Mouse (Mus musculus) midbrain, embryonic 16.5 days (tissue): Measurements from ENCODE around the gene Fgfr2. TPM values are rescaled to one million over a fixed set of nuclear protein-coding genes. Genes with fewer than 3 reads are reported as not detected.

ENCODE experiments used
- ATAC-seq: fragments of 200-750 bp; cut with Nextera tagmentation; 2 replicates; pipeline ENCODE4 v1.8.0; 2017; ENCODE audit warnings: moderate TSS enrichment
- H3K27ac ChIP-seq: fragments of 300-500 bp; sonication (generic); 2 replicates; pipeline ENCODE4 v1.5.1; 2014; ENCODE audit warnings: mild to moderate bottlenecking, low read length, mixed read lengths
- H3K27me3 ChIP-seq: fragments of 300-500 bp; sonication (generic); 2 replicates; pipeline ENCODE4 v1.6.1; 2014; ENCODE audit warnings: low read depth, low read length, mixed read lengths; ENCODE audit not compliant: control insufficient read depth, insufficient read depth
- H3K36me3 ChIP-seq: fragments of 300-500 bp; sonication (generic); 2 replicates; pipeline ENCODE4 v1.6.1; 2014; ENCODE audit warnings: mild to moderate bottlenecking, low read length, moderate library complexity, mixed read lengths; ENCODE audit not compliant: control insufficient read depth, insufficient read depth
- H3K4me1 ChIP-seq: fragments of 300-500 bp; sonication (generic); 2 replicates; pipeline ENCODE4 v1.6.1; 2014; ENCODE audit warnings: mild to moderate bottlenecking, low read length, mixed read lengths; ENCODE audit not compliant: control insufficient read depth, insufficient read depth
- H3K4me2 ChIP-seq: fragments of 300-500 bp; sonication (generic); 2 replicates; pipeline ENCODE4 v1.6.1; 2014; ENCODE audit warnings: mild to moderate bottlenecking, low read length, mixed read lengths
- H3K4me3 ChIP-seq: fragments of 300-500 bp; sonication (generic); 2 replicates; pipeline ENCODE4 v1.5.1; 2014; ENCODE audit warnings: low read depth, mild to moderate bottlenecking, low read length, moderate library complexity, mixed read lengths
- H3K9ac ChIP-seq: fragments of 300-500 bp; sonication (generic); 2 replicates; pipeline ENCODE4 v1.6.1; 2014; ENCODE audit warnings: low read depth, low read length, mixed read lengths
- H3K9me3 ChIP-seq: fragments of 300-500 bp; sonication (generic); replicated peaks from 2 replicates; pipeline ENCODE4 v1.6.1; 2014; ENCODE audit warnings: mild to moderate bottlenecking, low read length, mixed read lengths; ENCODE audit not compliant: control insufficient read depth, poor library complexity, severe bottlenecking
- WGBS: fragments of 180-500 bp; shearing (Covaris S2); extraction: QIAGEN DNeasy Blood & Tissue Kit; methylation state at CpG from one replicate; pipeline ENCODE4 v1.1.7; 2014; 5-methylcytosine and 5-hydroxymethylcytosine counted together
- polyA plus RNA-seq: library from polyadenylated mRNA; unstranded; fragments of >200 nt; fragmentation: Nextera tagmentation; extraction: Ambion mirVana; gene quantifications from 2 replicates; pipeline ENCODE4 v1.2.1, GENCODE M21; 2015

Fgfr2 gene
- polyA plus RNA-seq, 1 experiment from 2014 or later = 23.8 TPM

DNA sequence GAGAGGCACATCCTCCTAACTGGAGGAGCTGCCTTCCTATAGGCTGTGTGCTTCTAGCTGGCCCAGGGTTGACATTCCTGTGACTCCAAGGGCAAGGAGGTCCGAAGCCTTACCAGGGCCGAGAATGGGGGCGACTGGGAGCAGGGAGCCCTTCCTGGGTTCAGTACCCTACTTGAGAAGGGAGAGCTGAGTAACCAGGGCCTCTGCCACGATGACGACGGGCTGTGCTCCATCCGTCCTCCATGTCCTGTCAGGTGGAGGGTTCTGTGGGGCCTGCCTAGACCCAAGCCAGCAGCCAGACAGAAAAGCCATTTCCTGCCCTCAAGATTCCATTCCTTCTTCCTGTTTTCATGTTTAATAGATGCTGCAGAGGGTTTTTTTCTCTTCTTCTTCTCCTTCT is 463.5 kb downstream of the Fgfr2 start:
- Histone ChIP-seq H3K27ac (no peak overlapping the region), H3K9ac (no peak overlapping the region), H3K4me1 (no peaks in the 10 kb centered on the region), H3K4me2 (no peak overlapping the region), H3K27me3 (no peaks in the 10 kb centered on the region; the same call in none of the 2 replicates), H3K4me3 (no peak overlapping the region), H3K9me3 (no peaks in the 10 kb centered on the region), H3K36me3 (no peaks in the 10 kb centered on the region)
- 73% methylated on average over 7 of the region's 7 CpGs for WGBS
- ATAC-seq = no peak

DNA sequence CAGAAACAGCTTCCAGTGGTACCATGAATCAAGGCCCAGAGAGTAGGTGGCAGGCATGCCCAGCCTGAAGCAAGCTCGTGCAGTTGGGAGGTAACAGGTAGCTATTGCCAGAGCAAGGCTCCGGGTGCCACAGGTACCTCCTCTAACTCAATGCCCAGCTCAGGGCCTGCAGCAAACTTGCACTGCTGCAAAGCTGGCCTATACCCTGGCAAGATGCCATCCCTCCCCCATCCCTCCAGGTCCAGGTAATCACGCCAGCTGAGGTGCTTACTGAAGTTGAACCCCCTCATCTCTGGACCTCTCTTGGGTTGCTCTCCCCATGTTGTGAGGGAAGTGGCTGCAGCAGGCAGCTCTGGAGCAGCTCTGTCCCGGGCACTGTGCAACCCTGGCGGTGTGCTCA is 464.5 kb downstream of the Fgfr2 start:
- WGBS = 81% methylated on average over 5 of the region's 5 CpGs
- H3K36me3 ChIP-seq = no peaks in the 10 kb centered on the region
- ATAC-seq = no peak
- H3K9me3 ChIP-seq = no peaks in the 10 kb centered on the region
- H3K4me1 ChIP-seq = no peaks in the 10 kb centered on the region
- H3K4me3 ChIP-seq = no peak overlapping the region
- H3K4me2 ChIP-seq = no peak overlapping the region
- H3K9ac ChIP-seq = no peak overlapping the region
- H3K27me3 ChIP-seq = no peaks in the 10 kb centered on the region; the same call in none of the 2 replicates
- H3K27ac ChIP-seq = no peak overlapping the region

DNA sequence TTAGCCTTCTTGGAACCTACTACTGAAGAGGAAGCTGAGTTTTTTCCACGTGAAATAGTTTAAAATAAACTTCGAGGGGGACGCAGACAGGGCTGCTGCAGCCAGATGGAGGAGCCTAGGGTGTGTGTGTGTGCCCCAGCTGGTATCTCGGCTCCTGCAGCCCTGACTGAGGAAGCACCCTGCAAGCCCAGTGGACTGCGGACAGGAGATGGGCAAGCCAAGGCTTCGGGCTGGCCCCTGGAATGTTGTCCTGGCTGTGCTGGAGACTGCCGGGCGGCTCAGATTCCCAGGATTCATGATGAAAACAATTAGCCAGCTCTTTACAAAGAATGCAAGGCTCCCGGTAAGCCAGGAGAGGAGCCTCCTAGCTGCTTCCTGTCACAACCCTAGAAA is 465.1 kb downstream of the Fgfr2 start:
- H3K36me3 ChIP-seq = no peaks in the 10 kb centered on the region
- ATAC-seq = no peak
- no peak overlapping the region for H3K9ac ChIP-seq
- no peak overlapping the region for H3K4me2 ChIP-seq
- no peaks in the 10 kb centered on the region for H3K4me1 ChIP-seq
- no peaks in the 10 kb centered on the region for H3K9me3 ChIP-seq
- no peak overlapping the region for H3K4me3 ChIP-seq
- H3K27ac ChIP-seq = 0 out of 2 replicates have a peak overlapping the region, but pooled peaks have one; percentile 6
- WGBS = 16% methylated on average over 9 of the region's 9 CpGs
- no peaks in the 10 kb centered on the region; the same call in none of the 2 replicates for H3K27me3 ChIP-seq

DNA sequence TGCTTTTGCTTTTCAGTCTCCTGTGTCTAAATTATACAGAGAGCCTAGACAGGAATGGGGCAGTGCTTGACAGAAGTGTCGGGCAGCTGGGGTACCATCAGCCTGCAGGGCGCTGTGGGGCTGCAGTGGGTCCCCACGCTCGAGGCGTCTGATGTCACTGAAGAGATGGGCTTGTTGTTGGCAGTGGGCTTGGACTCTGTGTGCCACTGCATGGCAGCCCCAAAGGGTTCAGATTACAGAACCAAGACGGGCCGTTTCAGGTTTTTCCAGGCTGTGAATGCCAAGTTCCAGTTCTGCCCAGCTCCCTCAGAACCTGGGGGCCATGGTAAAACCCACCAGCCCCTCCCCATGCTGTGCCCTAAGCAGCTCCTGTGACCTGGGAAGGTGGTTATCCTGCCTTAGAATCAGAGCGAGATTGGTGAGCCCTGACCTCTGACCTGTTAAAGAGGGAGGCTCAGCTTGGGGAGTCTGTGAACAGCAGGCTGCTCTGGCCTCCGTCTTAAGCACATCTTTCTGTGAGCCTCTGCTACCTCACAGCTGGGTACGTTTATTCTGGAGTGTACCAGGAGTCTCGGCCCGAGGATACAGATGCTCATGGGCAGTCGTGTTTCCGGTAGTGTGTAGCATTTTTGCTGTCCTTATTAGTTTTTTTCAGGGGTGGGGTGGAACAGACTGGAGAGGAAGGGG is 465.6 kb downstream of the Fgfr2 start:
- Histone ChIP-seq H3K9ac (0 out of 2 replicates have a peak overlapping the region, but pooled peaks have one; percentile 27), H3K4me1 (no peaks in the 10 kb centered on the region), H3K4me3 (no peak overlapping the region), H3K27ac (no peak overlapping the region), H3K27me3 (no peaks in the 10 kb centered on the region; the same call in none of the 2 replicates), H3K36me3 (no peaks in the 10 kb centered on the region), H3K4me2 (no peak overlapping the region), H3K9me3 (no peaks in the 10 kb centered on the region)
- WGBS = 39% methylated on average over 14 of the region's 14 CpGs
- no peak for ATAC-seq

DNA sequence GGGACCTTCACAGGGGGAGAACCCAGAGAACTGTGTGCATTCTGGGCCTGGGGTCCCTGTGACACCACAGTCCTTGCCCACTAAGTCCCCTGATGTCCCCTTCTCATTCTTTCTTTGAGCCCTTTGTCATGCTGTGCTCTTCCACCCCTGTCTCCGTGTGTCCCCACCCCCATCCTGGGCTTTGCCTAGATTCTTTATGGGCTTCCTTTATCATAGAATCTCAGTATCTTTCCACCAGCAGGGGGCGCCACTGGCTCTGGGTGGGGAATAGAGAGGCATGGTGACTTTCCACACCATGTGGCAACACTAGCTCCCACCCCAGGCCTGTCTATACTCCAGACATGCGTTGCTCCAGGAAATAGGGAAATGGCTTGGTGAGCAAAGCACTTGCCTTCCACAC is 466.6 kb downstream of the Fgfr2 start:
- WGBS = 2% methylated on average over 3 of the region's 3 CpGs
- peak; percentile 49 for ATAC-seq
- H3K4me3 ChIP-seq = no peak overlapping the region
- H3K9me3 ChIP-seq = no peaks in the 10 kb centered on the region
- no peak overlapping the region for H3K9ac ChIP-seq
- no peak overlapping the region for H3K27ac ChIP-seq
- H3K4me2 ChIP-seq = no peak overlapping the region
- no peaks in the 10 kb centered on the region for H3K36me3 ChIP-seq
- no peaks in the 10 kb centered on the region; the same call in none of the 2 replicates for H3K27me3 ChIP-seq
- H3K4me1 ChIP-seq = no peaks in the 10 kb centered on the region

DNA sequence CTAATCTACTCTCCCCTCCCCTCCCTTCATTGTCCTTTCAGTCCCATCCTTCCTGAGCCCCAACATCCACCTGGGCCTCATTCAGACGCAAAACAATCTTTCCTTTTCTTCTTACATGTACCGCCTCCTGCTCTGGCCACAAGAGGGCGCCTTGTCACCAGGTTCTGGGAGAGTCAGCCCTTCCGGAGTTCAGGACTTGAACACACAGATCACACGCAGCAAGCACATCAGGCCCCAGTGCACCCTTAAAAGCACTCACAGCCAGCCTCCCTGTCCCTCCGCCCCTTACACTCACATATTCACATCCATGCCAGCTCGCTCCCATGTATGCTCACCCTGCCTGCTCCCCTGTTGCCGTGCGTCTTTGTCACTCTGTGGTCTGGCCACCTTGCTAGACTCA is 467.1 kb downstream of the Fgfr2 start:
- 11% methylated on average over 9 of the region's 9 CpGs for WGBS
- Histone ChIP-seq H3K27me3 (no peaks in the 10 kb centered on the region; the same call in none of the 2 replicates), H3K4me1 (no peaks in the 10 kb centered on the region), H3K4me2 (no peak overlapping the region), H3K36me3 (no peaks in the 10 kb centered on the region), H3K9me3 (no peaks in the 10 kb centered on the region), H3K4me3 (no peak overlapping the region), H3K9ac (no peak overlapping the region), H3K27ac (no peak overlapping the region)
- ATAC-seq = peak; percentile 68

DNA sequence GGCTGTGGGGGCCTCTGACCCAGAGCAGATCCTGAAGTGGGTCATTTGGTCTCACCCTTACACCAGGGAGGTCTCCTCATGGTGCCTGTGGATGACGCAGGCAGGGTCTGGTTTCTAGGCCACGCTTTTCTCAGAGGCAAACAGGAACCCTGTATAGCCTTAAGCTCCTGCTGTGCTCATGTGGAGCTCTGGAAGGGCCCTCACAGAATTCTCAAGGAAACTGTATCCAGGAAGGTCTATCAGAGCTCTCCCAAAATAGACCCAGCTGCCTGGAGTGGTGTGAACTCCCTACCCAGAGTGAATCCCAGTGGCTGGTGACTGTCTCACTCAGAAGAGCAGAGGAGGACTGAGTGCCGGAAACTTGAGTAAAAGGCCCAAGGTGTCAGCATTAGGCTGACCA is 468.7 kb downstream of the Fgfr2 start:
- 72% methylated on average over 3 of the region's 3 CpGs for WGBS
- no peak overlapping the region for H3K27ac ChIP-seq
- H3K9ac ChIP-seq = no peak overlapping the region
- no peaks in the 10 kb centered on the region for H3K4me1 ChIP-seq
- no peaks in the 10 kb centered on the region; the same call in none of the 2 replicates for H3K27me3 ChIP-seq
- no peaks in the 10 kb centered on the region for H3K36me3 ChIP-seq
- ATAC-seq = no peak
- no peaks in the 10 kb centered on the region for H3K9me3 ChIP-seq
- H3K4me2 ChIP-seq = no peak overlapping the region
- H3K4me3 ChIP-seq = no peak overlapping the region

DNA sequence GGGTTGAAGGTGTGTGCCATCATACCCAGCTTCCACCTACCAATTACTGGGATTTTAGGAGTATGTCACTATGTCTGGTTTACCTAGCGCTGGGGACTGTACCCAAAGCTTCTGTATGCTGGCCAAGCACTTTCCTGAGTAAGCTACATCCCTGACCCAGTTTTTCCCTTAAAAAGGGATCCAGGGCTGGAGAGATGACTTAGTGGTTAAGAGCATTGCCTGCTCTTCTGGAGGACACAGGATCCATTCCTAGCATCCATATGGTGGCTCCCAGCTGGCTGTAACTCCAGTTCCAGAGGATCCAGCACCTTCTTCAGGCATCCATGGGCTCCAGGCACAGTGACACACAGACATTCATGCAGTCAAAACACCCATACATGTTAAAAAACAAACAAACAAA is 476.6 kb downstream of the Fgfr2 start:
- Histone ChIP-seq H3K4me1 (no peaks in the 10 kb centered on the region), H3K9ac (no peak overlapping the region), H3K36me3 (no peaks in the 10 kb centered on the region), H3K27me3 (no peaks in the 10 kb centered on the region; the same call in 1 of the 2 replicates), H3K4me2 (no peak overlapping the region), H3K9me3 (no peaks in the 10 kb centered on the region), H3K4me3 (no peak overlapping the region), H3K27ac (no peak overlapping the region)
- 91% methylated on average over 1 of the region's 1 CpGs for WGBS
- ATAC-seq = no peak

DNA sequence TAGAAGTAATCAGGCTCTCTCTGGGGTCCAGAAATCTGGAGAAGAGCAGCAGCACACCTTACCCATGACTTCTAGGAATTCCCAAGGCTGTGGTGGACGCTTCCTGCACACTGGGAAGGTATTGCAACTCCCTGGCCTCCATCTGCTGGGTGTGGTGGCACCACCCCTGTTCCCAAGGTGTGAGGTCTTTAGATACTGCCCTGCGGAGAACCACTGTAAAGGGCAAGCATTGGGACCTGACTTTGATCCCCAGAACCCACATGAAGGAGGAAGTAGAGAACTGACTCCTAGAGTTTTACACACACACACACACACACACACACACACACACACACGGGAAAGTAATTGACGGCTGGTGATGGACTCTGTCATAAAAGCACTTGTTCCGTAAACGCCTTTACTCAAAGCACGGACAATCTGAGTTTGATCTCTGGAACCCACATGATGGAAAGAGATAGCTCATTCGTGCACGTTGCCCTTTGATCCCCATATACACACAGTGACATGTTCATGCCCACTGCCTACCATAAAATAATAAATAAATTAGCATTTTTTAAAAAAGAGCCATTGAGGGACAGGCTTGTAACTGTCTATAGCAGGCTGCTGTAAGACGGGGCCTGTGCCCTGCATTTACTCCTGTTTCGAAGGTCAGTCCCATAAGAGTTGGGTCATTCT is 478.4 kb downstream of the Fgfr2 start:
- 84% methylated on average over 11 of the region's 11 CpGs for WGBS
- ATAC-seq = no peak
- H3K4me2 ChIP-seq = no peak overlapping the region
- H3K36me3 ChIP-seq = no peaks in the 10 kb centered on the region
- H3K9ac ChIP-seq = no peak overlapping the region
- H3K27ac ChIP-seq = no peak overlapping the region
- H3K27me3 ChIP-seq = no peaks in the 10 kb centered on the region
- H3K4me3 ChIP-seq = no peak overlapping the region
- H3K4me1 ChIP-seq = no peaks in the 10 kb centered on the region
- H3K9me3 ChIP-seq = no peaks in the 10 kb centered on the region
